Mouse (Mus musculus): Measurements from ENCODE around the gene Xxylt1. TPM values are rescaled to one million over a fixed set of nuclear protein-coding genes. Genes with fewer than 3 reads are reported as not detected.
A peak's percentile ranks its signal among the peaks of the same experiment; 100 is the strongest.

The Xxylt1 gene
- polyA plus RNA-seq, 1 experiment from 2014 or later, result 10.8 TPM

- Histone ChIP-seq H3K4me2 (no peak overlapping the region), H3K27ac (no peak overlapping the region), H3K9me3 (no peaks in the 10 kb centered on the region), H3K4me3 (no peak overlapping the region), H3K9ac (no peak overlapping the region), H3K27me3 (no peaks in the 10 kb centered on the region), H3K4me1 (replicated peaks) (peaks cover 14% of the 10 kb centered on the region), H3K36me3 (0 out of 2 replicates have a peak, but pooled peaks cover 2% of the 10 kb centered on the region)
- WGBS, result 91% methylated on average over 3 of the region's 3 CpGs
- no peak for ATAC-seq (ENCODE audit: low FRiP score)
Observed at GRCm38 (mm10) chr16:31074324-31074908, 6.8 kb downstream of the Xxylt1 start.

- 89% methylated on average over 6 of the region's 6 CpGs for WGBS
- ATAC-seq (ENCODE audit: low FRiP score), result no peak
- H3K36me3 ChIP-seq, result no peaks in the 10 kb centered on the region
- H3K4me3 ChIP-seq, result no peak overlapping the region
- H3K27ac ChIP-seq, result no peak overlapping the region
- peaks cover 13% of the 10 kb centered on the region for H3K4me1 ChIP-seq (replicated peaks)
- no peak overlapping the region for H3K4me2 ChIP-seq
- H3K9me3 ChIP-seq, result no peaks in the 10 kb centered on the region
- H3K27me3 ChIP-seq, result no peaks in the 10 kb centered on the region
- H3K9ac ChIP-seq, result no peak overlapping the region
Observed at GRCm38 (mm10) chr16:31071731-31072130, 9.5 kb downstream of the Xxylt1 start.

- Histone ChIP-seq H3K27me3 (no peaks in the 10 kb centered on the region), H3K9me3 (no peaks in the 10 kb centered on the region), H3K27ac (no peak overlapping the region), H3K4me2 (peak overlapping the region; percentile 36), H3K4me1 (replicated peaks) (peaks cover 19% of the 10 kb centered on the region), H3K36me3 (no peaks in the 10 kb centered on the region), H3K9ac (peak overlapping the region; percentile 13; the same call in 1 of the 2 replicates), H3K4me3 (no peak overlapping the region)
- ATAC-seq (ENCODE audit: low FRiP score), result peak; percentile 77
- 19% methylated on average over 20 of the region's 21 CpGs for WGBS
Observed at GRCm38 (mm10) chr16:31070358-31071133, 10.7 kb downstream of the Xxylt1 start.

- H3K4me1 ChIP-seq (replicated peaks), result peaks cover 19% of the 10 kb centered on the region
- no peak for ATAC-seq (ENCODE audit: low FRiP score)
- H3K4me2 ChIP-seq, result no peak overlapping the region
- H3K36me3 ChIP-seq, result no peaks in the 10 kb centered on the region
- no peaks in the 10 kb centered on the region for H3K27me3 ChIP-seq
- no peak overlapping the region for H3K4me3 ChIP-seq
- H3K9me3 ChIP-seq, result no peaks in the 10 kb centered on the region
- WGBS, result 86% methylated on average over 14 of the region's 14 CpGs
- peak overlapping the region; percentile 35; the same call in 1 of the 2 replicates for H3K9ac ChIP-seq
- no peak overlapping the region for H3K27ac ChIP-seq
Observed at GRCm38 (mm10) chr16:31069211-31070166, 11.7 kb downstream of the Xxylt1 start.

GRCm38 (mm10) chr16:31068280-31068679 lies 13.0 kb downstream of the Xxylt1 start:
- WGBS, result 83% methylated on average over 7 of the region's 7 CpGs
- ATAC-seq (ENCODE audit: low FRiP score), result no peak
- Histone ChIP-seq H3K4me1 (replicated peaks) (peaks cover 19% of the 10 kb centered on the region), H3K9me3 (no peaks in the 10 kb centered on the region), H3K9ac (0 out of 2 replicates have a peak overlapping the region, but pooled peaks have one; percentile 5), H3K36me3 (no peaks in the 10 kb centered on the region), H3K27ac (no peak overlapping the region), H3K4me3 (no peak overlapping the region), H3K27me3 (no peaks in the 10 kb centered on the region), H3K4me2 (no peak overlapping the region)

- no peaks in the 10 kb centered on the region for H3K36me3 ChIP-seq
- H3K4me1 ChIP-seq (replicated peaks), result peaks cover 19% of the 10 kb centered on the region
- no peaks in the 10 kb centered on the region for H3K9me3 ChIP-seq
- H3K27me3 ChIP-seq, result no peaks in the 10 kb centered on the region
- no peak for ATAC-seq (ENCODE audit: low FRiP score)
- 70% methylated on average over 15 of the region's 15 CpGs for whole genome bisulfite sequencing
- no peak overlapping the region for H3K4me2 ChIP-seq
- peak overlapping the region; percentile 30 for H3K27ac ChIP-seq
- H3K4me3 ChIP-seq, result no peak overlapping the region
- H3K9ac ChIP-seq, result no peak overlapping the region
Observed at GRCm38 (mm10) chr16:31066344-31067098, 14.7 kb downstream of the Xxylt1 start.

- no peak overlapping the region for H3K9ac ChIP-seq
- no peak overlapping the region for H3K4me3 ChIP-seq
- H3K4me2 ChIP-seq, result no peak overlapping the region
- no peaks in the 10 kb centered on the region for H3K9me3 ChIP-seq
- peaks cover 12% of the 10 kb centered on the region; the same call in 1 of the 2 replicates for H3K4me1 ChIP-seq (replicated peaks)
- 92% methylated on average over 6 of the region's 6 CpGs for WGBS
- no peak for ATAC-seq (ENCODE audit: low FRiP score)
- no peaks in the 10 kb centered on the region for H3K27me3 ChIP-seq
- no peak overlapping the region for H3K27ac ChIP-seq
- no peaks in the 10 kb centered on the region for H3K36me3 ChIP-seq
Observed at GRCm38 (mm10) chr16:31064782-31065181, 16.4 kb downstream of the Xxylt1 start.

- H3K27ac ChIP-seq, result no peak overlapping the region
- no peak for ATAC-seq (ENCODE audit: low FRiP score)
- no peak overlapping the region for H3K4me3 ChIP-seq
- no peaks in the 10 kb centered on the region for H3K36me3 ChIP-seq
- 83% methylated on average over 3 of the region's 3 CpGs for WGBS
- no peak overlapping the region for H3K9ac ChIP-seq
- H3K27me3 ChIP-seq, result no peaks in the 10 kb centered on the region
- H3K4me1 ChIP-seq (replicated peaks), result peaks cover 23% of the 10 kb centered on the region
- H3K9me3 ChIP-seq, result no peaks in the 10 kb centered on the region
- H3K4me2 ChIP-seq, result no peak overlapping the region
Observed at GRCm38 (mm10) chr16:31062918-31063317, 18.3 kb downstream of the Xxylt1 start.

GRCm38 (mm10) chr16:31061246-31061880 lies 19.9 kb downstream of the Xxylt1 start:
- Histone ChIP-seq H3K4me1 (replicated peaks) (peaks cover 16% of the 10 kb centered on the region; the same call in 1 of the 2 replicates), H3K36me3 (no peaks in the 10 kb centered on the region), H3K4me3 (no peak overlapping the region), H3K9me3 (no peaks in the 10 kb centered on the region), H3K4me2 (no peak overlapping the region), H3K27me3 (no peaks in the 10 kb centered on the region), H3K27ac (no peak overlapping the region), H3K9ac (no peak overlapping the region)
- 81% methylated on average over 11 of the region's 11 CpGs for WGBS
- no peak for ATAC-seq (ENCODE audit: low FRiP score)

- 97% methylated on average over 13 of the region's 13 CpGs for WGBS
- no peaks in the 10 kb centered on the region for H3K9me3 ChIP-seq
Observed at GRCm38 (mm10) chr16:31060714-31061113, 20.5 kb downstream of the Xxylt1 start.

GRCm38 (mm10) chr16:31060226-31060625 lies 21.0 kb downstream of the Xxylt1 start:
- WGBS, result 96% methylated on average over 3 of the region's 3 CpGs
- ATAC-seq (ENCODE audit: low FRiP score), result no peak

More at GRCm38 (mm10) chr16:31060714-31061113, 20.5 kb downstream of the Xxylt1 start:
- no peaks in the 10 kb centered on the region for H3K27me3 ChIP-seq
- no peak overlapping the region for H3K27ac ChIP-seq
- no peaks in the 10 kb centered on the region for H3K36me3 ChIP-seq
- ATAC-seq (ENCODE audit: low FRiP score), result no peak
- H3K4me2 ChIP-seq, result no peak overlapping the region
- H3K9ac ChIP-seq, result no peak overlapping the region
- H3K4me3 ChIP-seq, result no peak overlapping the region
- H3K4me1 ChIP-seq (replicated peaks), result peaks cover 13% of the 10 kb centered on the region; the same call in 1 of the 2 replicates

More at GRCm38 (mm10) chr16:31060226-31060625, 21.0 kb downstream of the Xxylt1 start:
- H3K9me3 ChIP-seq, result no peaks in the 10 kb centered on the region
- no peak overlapping the region for H3K4me2 ChIP-seq
- no peak overlapping the region for H3K4me3 ChIP-seq
- H3K36me3 ChIP-seq, result no peaks in the 10 kb centered on the region
- no peak overlapping the region for H3K9ac ChIP-seq
- no peaks in the 10 kb centered on the region for H3K27me3 ChIP-seq
- H3K27ac ChIP-seq, result no peak overlapping the region
- peaks cover 13% of the 10 kb centered on the region; the same call in 1 of the 2 replicates for H3K4me1 ChIP-seq (replicated peaks)

Data from hindbrain, embryonic 13.5 days (tissue).